Mouse (Mus musculus) forebrain, embryonic 11.5 days (tissue): ENCODE results near the gene Gbf1. TPM values are rescaled to one million over a fixed set of nuclear protein-coding genes. Genes with fewer than 3 reads are reported as not detected.

Source experiments
- ATAC-seq: fragments of 200-750 bp; cut with Nextera tagmentation; replicated peaks from 2 replicates; pipeline ENCODE4 v1.8.0; 2017; ENCODE audit warnings: moderate TSS enrichment; ENCODE audit not compliant: low FRiP score
- DNase-seq: peaks from one replicate; pipeline ENCODE4 v3.0.0-alpha.2; 2017; ENCODE audit warnings: low spot score
- H3K27ac ChIP-seq: fragments of 300-500 bp; sonication (generic); 2 replicates; pipeline ENCODE4 v1.5.1; 2014; ENCODE audit warnings: low read depth, low read length
- H3K27me3 ChIP-seq: fragments of 300-500 bp; sonication (generic); 2 replicates; pipeline ENCODE4 v1.6.1; 2014; ENCODE audit warnings: mild to moderate bottlenecking, low read length, mixed read lengths; ENCODE audit not compliant: control insufficient read depth, insufficient read depth
- H3K36me3 ChIP-seq: fragments of 300-500 bp; sonication (generic); 2 replicates; pipeline ENCODE4 v1.6.1; 2014; ENCODE audit warnings: mild to moderate bottlenecking, low read length, moderate library complexity, mixed read lengths; ENCODE audit not compliant: control insufficient read depth, insufficient read depth
- H3K4me1 ChIP-seq: fragments of 300-500 bp; sonication (generic); replicated peaks from 2 replicates; pipeline ENCODE4 v1.6.1; 2014; ENCODE audit warnings: low read length, mixed read lengths; ENCODE audit not compliant: control insufficient read depth, insufficient read depth
- H3K4me2 ChIP-seq: fragments of 300-500 bp; sonication (generic); 2 replicates; pipeline ENCODE4 v1.6.1; 2014; ENCODE audit warnings: low read depth, mild to moderate bottlenecking, low read length, moderate library complexity, mixed read lengths; ENCODE audit not compliant: severe bottlenecking
- H3K4me3 ChIP-seq: fragments of 300-500 bp; sonication (generic); 2 replicates; pipeline ENCODE4 v1.5.1; 2014; ENCODE audit warnings: low read depth, low read length
- H3K9ac ChIP-seq: fragments of 300-500 bp; sonication (generic); 2 replicates; pipeline ENCODE4 v1.6.1; 2014; ENCODE audit warnings: low read length
- H3K9me3 ChIP-seq: fragments of 300-500 bp; sonication (generic); 2 replicates; pipeline ENCODE4 v1.6.1; 2016; ENCODE audit warnings: low read length, mixed read lengths; ENCODE audit not compliant: control insufficient read depth
- WGBS: fragments of 180-500 bp; shearing (Covaris S2); extraction: QIAGEN DNeasy Blood & Tissue Kit; methylation state at CpG from one replicate; pipeline ENCODE4 v1.1.7; 2014; 5-methylcytosine and 5-hydroxymethylcytosine counted together
- polyA plus RNA-seq: library from polyadenylated mRNA; unstranded; fragments of >200 nt; fragmentation: Nextera tagmentation; extraction: Ambion mirVana; gene quantifications from 2 replicates; pipeline ENCODE4 v1.2.1, GENCODE M21; 2014

Gbf1 gene
- polyA plus RNA-seq, 1 experiment from 2014 or later = 49.0 TPM

- peaks cover 57% of the 10 kb centered on the region for H3K27me3 ChIP-seq
- 24% methylated on average over 6 of the region's 6 CpGs for WGBS
- H3K4me3 ChIP-seq = no peak overlapping the region
- 0 out of 2 replicates have a peak overlapping the region, but pooled peaks have one; percentile 62 for H3K27ac ChIP-seq
- H3K36me3 ChIP-seq = no peaks in the 10 kb centered on the region
- peak overlapping the region; percentile 36 for H3K4me2 ChIP-seq
- peaks cover 30% of the 10 kb centered on the region for H3K4me1 ChIP-seq
- peak; percentile 81 for ATAC-seq
- H3K9ac ChIP-seq = no peak overlapping the region; the same call in 1 of the 2 replicates
- H3K9me3 ChIP-seq = no peaks in the 10 kb centered on the region
- peak; percentile 78 for DNase-seq
These were observed 169.0 kb downstream of the Gbf1 start for GRCm38 (mm10) chr19:46321101-46321943.

- H3K4me1 ChIP-seq = peaks cover 35% of the 10 kb centered on the region
- H3K27me3 ChIP-seq = peaks cover 49% of the 10 kb centered on the region
- DNase-seq (no peak), ATAC-seq (no peak)
- peak overlapping the region; percentile 62; the same call in 1 of the 2 replicates for H3K27ac ChIP-seq
- no peaks in the 10 kb centered on the region for H3K36me3 ChIP-seq
- 54% methylated on average over 11 of the region's 11 CpGs for WGBS
- H3K9me3 ChIP-seq = no peaks in the 10 kb centered on the region
- H3K4me3 ChIP-seq = no peak overlapping the region
- peak overlapping the region; percentile 36 for H3K4me2 ChIP-seq
- H3K9ac ChIP-seq = peak overlapping the region; percentile 32
These were observed 170.1 kb downstream of the Gbf1 start for GRCm38 (mm10) chr19:46322144-46322995.

- no peak for DNase-seq
- 83% methylated on average over 13 of the region's 13 CpGs for WGBS
- no peak for ATAC-seq
- peaks cover 28% of the 10 kb centered on the region for H3K4me1 ChIP-seq
- no peak overlapping the region for H3K4me3 ChIP-seq
- H3K27me3 ChIP-seq = peaks cover 42% of the 10 kb centered on the region
- H3K27ac ChIP-seq = no peak overlapping the region
- H3K4me2 ChIP-seq = no peak overlapping the region
- no peaks in the 10 kb centered on the region for H3K36me3 ChIP-seq
- peak overlapping the region; percentile 32 for H3K9ac ChIP-seq
- H3K9me3 ChIP-seq = no peaks in the 10 kb centered on the region
These were observed 170.8 kb downstream of the Gbf1 start for GRCm38 (mm10) chr19:46322996-46323572.

GRCm38 (mm10) chr19:46323716-46324115 is 171.4 kb downstream of the Gbf1 start:
- peaks cover 36% of the 10 kb centered on the region for H3K27me3 ChIP-seq
- 83% methylated on average over 5 of the region's 5 CpGs for WGBS

GRCm38 (mm10) chr19:46324366-46324765 is 172.1 kb downstream of the Gbf1 start:
- H3K36me3 ChIP-seq = no peaks in the 10 kb centered on the region
- H3K4me3 ChIP-seq = no peak overlapping the region
- no peak overlapping the region for H3K27ac ChIP-seq
- 75% methylated on average over 11 of the region's 11 CpGs for WGBS
- H3K4me1 ChIP-seq = peaks cover 30% of the 10 kb centered on the region
- H3K4me2 ChIP-seq = no peak overlapping the region
- H3K9ac ChIP-seq = no peak overlapping the region
- H3K9me3 ChIP-seq = no peaks in the 10 kb centered on the region
- DNase-seq = no peak
- H3K27me3 ChIP-seq = peaks cover 30% of the 10 kb centered on the region
- ATAC-seq = no peak

More at GRCm38 (mm10) chr19:46323716-46324115, 171.4 kb downstream of the Gbf1 start:
- no peak overlapping the region for H3K9ac ChIP-seq
- H3K4me2 ChIP-seq = no peak overlapping the region
- ATAC-seq (no peak), DNase-seq (no peak)
- no peaks in the 10 kb centered on the region for H3K9me3 ChIP-seq
- H3K4me3 ChIP-seq = no peak overlapping the region
- no peak overlapping the region for H3K27ac ChIP-seq
- no peaks in the 10 kb centered on the region for H3K36me3 ChIP-seq
- H3K4me1 ChIP-seq = peaks cover 25% of the 10 kb centered on the region

GRCm38 (mm10) chr19:46324918-46325317 is 172.6 kb downstream of the Gbf1 start:
- H3K27me3 ChIP-seq = peaks cover 24% of the 10 kb centered on the region
- H3K4me2 ChIP-seq = no peak overlapping the region
- H3K27ac ChIP-seq = no peak overlapping the region
- no peak overlapping the region for H3K9ac ChIP-seq
- peaks cover 31% of the 10 kb centered on the region for H3K4me1 ChIP-seq
- H3K36me3 ChIP-seq = no peaks in the 10 kb centered on the region
- H3K9me3 ChIP-seq = no peaks in the 10 kb centered on the region
- 64% methylated on average over 5 of the region's 5 CpGs for WGBS
- DNase-seq (no peak), ATAC-seq (no peak)
- H3K4me3 ChIP-seq = no peak overlapping the region

GRCm38 (mm10) chr19:46326019-46326755 is 173.9 kb downstream of the Gbf1 start:
- Histone ChIP-seq H3K27ac (no peak overlapping the region), H3K4me1 (peaks cover 27% of the 10 kb centered on the region), H3K27me3 (peaks cover 17% of the 10 kb centered on the region), H3K4me2 (peak overlapping the region; percentile 100), H3K36me3 (peaks cover 2% of the 10 kb centered on the region; the same call in 1 of the 2 replicates), H3K9me3 (no peaks in the 10 kb centered on the region), H3K4me3 (peak overlapping the region; percentile 63), H3K9ac (peak overlapping the region; percentile 40)
- ATAC-seq (no peak), DNase-seq (no peak)
- 3% methylated on average over 28 of the region's 29 CpGs for WGBS
